Mouse (Mus musculus) lung, adult 18-20 months (tissue): ENCODE results near the gene Vac14.
"Not testable (repeated sequence)": the region's sequence is repeated elsewhere in the genome, so short reads cannot be mapped to it uniquely, and the experiment has no call there.

Source experiments
- DNase-seq, 2 experiments: peaks; one replicate each; pipeline ENCODE4 v3.0.0; 2022; ENCODE audit warnings: mixed read lengths in 2 of 2

Vac14 gene

GRCm38 (mm10) chr8:110649286-110649685 lies 30.9 kb downstream of the Vac14 start:
- no peak for DNase-seq

GRCm38 (mm10) chr8:110650838-110651237 lies 32.5 kb downstream of the Vac14 start:
- DNase-seq = no peak

- DNase-seq = no peak
These were observed 33.5 kb downstream of the Vac14 start for GRCm38 (mm10) chr8:110651847-110652246.

- no peak for DNase-seq
These were observed 36.0 kb downstream of the Vac14 start for GRCm38 (mm10) chr8:110654075-110655060.

- no peak for DNase-seq
These were observed 37.4 kb downstream of the Vac14 start for GRCm38 (mm10) chr8:110655827-110656226.

- no peak for DNase-seq
These were observed 39.3 kb downstream of the Vac14 start for GRCm38 (mm10) chr8:110657661-110658060.

- no peak for DNase-seq
These were observed 41.7 kb downstream of the Vac14 start for GRCm38 (mm10) chr8:110660121-110660520.

GRCm38 (mm10) chr8:110662545-110662944 lies 44.2 kb downstream of the Vac14 start:
- no peak for DNase-seq

- DNase-seq = no peak
These were observed 44.8 kb downstream of the Vac14 start for GRCm38 (mm10) chr8:110663015-110663742.

- no peak for DNase-seq
These were observed 46.0 kb downstream of the Vac14 start for GRCm38 (mm10) chr8:110664202-110664896.

- no peak for DNase-seq
These were observed 46.6 kb downstream of the Vac14 start for GRCm38 (mm10) chr8:110665000-110665399.

GRCm38 (mm10) chr8:110667590-110668177 lies 49.3 kb downstream of the Vac14 start:
- DNase-seq = not testable (repeated sequence)

- no peak for DNase-seq
These were observed 51.7 kb downstream of the Vac14 start for GRCm38 (mm10) chr8:110669932-110670628.

- peak; percentile 31 to 41 for DNase-seq
These were observed 52.9 kb downstream of the Vac14 start for GRCm38 (mm10) chr8:110671309-110671708.

- DNase-seq = peak; percentile 46 to 63
These were observed 53.7 kb downstream of the Vac14 start for GRCm38 (mm10) chr8:110672133-110672532.

- peak in 1 of 2 experiments; percentile 45 for DNase-seq
These were observed 54.8 kb downstream of the Vac14 start for GRCm38 (mm10) chr8:110673168-110673567.

- DNase-seq = no peak
These were observed 56.2 kb downstream of the Vac14 start for GRCm38 (mm10) chr8:110674589-110674988.

GRCm38 (mm10) chr8:110676702-110677101 lies 58.3 kb downstream of the Vac14 start:
- peak; percentile 21 to 36 for DNase-seq

GRCm38 (mm10) chr8:110677174-110677660 lies 58.8 kb downstream of the Vac14 start:
- no peak for DNase-seq

GRCm38 (mm10) chr8:110678989-110679388 lies 60.6 kb downstream of the Vac14 start:
- no peak for DNase-seq

GRCm38 (mm10) chr8:110687726-110688125 lies 69.3 kb downstream of the Vac14 start:
- peak; percentile 81 to 82 for DNase-seq

GRCm38 (mm10) chr8:110689961-110690360 lies 71.6 kb downstream of the Vac14 start:
- no peak for DNase-seq
